Mouse (Mus musculus) megakaryocyte, embryonic 14.5 days (primary cell): ENCODE data around the gene Mrm2. TPM values are rescaled to one million over a fixed set of nuclear protein-coding genes. Genes with fewer than 3 reads are reported as not detected.
A peak's percentile ranks its signal among the peaks of the same experiment; 100 is the strongest.
"Not testable (repeated sequence)": the region's sequence is repeated elsewhere in the genome, so short reads cannot be mapped to it uniquely, and the experiment has no call there.

Source experiments
- H3K27me3 ChIP-seq: replicated peaks from 2 replicates; pipeline ENCODE3; 2012; ENCODE audit warnings: inconsistent platforms
- H3K36me3 ChIP-seq: replicated peaks from 2 replicates; pipeline ENCODE3; 2012; ENCODE audit warnings: low read length, inconsistent platforms, mixed read lengths
- H3K4me1 ChIP-seq: 2 replicates; pipeline ENCODE4 v1.6.1; 2012; ENCODE audit warnings: inconsistent platforms
- H3K4me3 ChIP-seq: replicated peaks from 2 replicates; pipeline ENCODE3; 2012; ENCODE audit warnings: moderate library complexity, mild to moderate bottlenecking, inconsistent platforms
- H3K9me3 ChIP-seq: 2 replicates; pipeline ENCODE4 v1.6.1; 2012; ENCODE audit warnings: inconsistent platforms
- FLI1 ChIP-seq: IDR thresholded peaks from 2 replicates; pipeline ENCODE4 v1.6.1; 2012; ENCODE audit warnings: low read length, inconsistent platforms, mixed read lengths
- GATA1 ChIP-seq: IDR thresholded peaks from 3 replicates; pipeline ENCODE4 v1.6.1; 2012; ENCODE audit warnings: mixed read lengths, low read length, inconsistent platforms, borderline replicate concordance
- polyA plus RNA-seq: library from polyadenylated mRNA; stranded (reverse); fragments of >175 nt; gene quantifications from 2 replicates; pipeline ENCODE4 v1.2.3, GENCODE M21; 2012; ENCODE audit warnings: low replicate concordance; ENCODE audit not compliant: insufficient read depth

Mrm2 gene
- polyA plus RNA-seq, 1 experiment, result 6.7 TPM

DNA sequence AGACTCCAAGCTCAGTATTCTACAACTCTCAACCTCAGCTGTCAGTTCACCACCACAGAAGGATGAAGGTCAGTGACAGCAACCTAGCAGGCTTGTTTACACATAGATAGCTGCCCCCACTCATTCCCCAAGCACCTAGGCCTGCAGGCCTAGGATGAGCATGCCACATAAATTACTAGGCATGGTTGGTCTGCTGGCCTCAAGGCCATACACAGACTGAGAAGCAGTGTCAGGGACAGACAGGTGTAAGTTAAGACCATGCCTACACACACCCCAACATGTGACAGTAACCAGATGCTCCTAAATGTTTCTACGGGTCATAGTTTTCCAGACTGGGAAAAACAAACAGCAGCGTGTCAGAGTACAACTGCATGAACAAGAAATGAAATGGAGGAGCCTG lies 37.8 kb upstream of the Mrm2 start:
- peaks cover 2% of the 10 kb centered on the region for H3K27me3 ChIP-seq
- no peak overlapping the region for H3K4me3 ChIP-seq
- peaks cover 47% of the 10 kb centered on the region for H3K4me1 ChIP-seq
- TF ChIP-seq FLI1 (no peak), GATA1 (no peak)
- peaks cover 6% of the 10 kb centered on the region; the same call in 1 of the 2 replicates for H3K9me3 ChIP-seq
- no peaks in the 10 kb centered on the region for H3K36me3 ChIP-seq

DNA sequence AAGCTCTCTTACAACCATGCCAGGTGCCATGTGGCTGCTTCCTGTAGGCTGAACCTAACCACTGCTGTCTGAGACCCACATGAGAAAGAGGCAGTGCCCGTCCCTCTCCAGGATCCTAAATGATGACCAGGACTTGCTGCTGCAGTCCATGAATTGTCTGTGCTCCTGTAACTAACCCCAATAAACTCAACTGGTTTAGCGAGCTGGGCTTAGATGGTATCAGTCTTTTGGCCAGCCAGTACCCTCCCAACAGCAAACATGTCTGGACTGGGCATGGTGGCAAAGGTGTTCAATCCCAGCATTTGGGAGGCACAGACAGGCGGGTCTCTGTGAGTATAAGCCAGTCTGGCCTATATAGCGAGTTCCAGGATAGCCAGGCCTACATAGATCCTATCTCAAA lies 37.2 kb upstream of the Mrm2 start:
- H3K27me3 ChIP-seq, result peaks cover 2% of the 10 kb centered on the region
- H3K9me3 ChIP-seq, result peaks cover 10% of the 10 kb centered on the region
- no peaks in the 10 kb centered on the region for H3K36me3 ChIP-seq
- no peak overlapping the region for H3K4me3 ChIP-seq
- no peak for TF ChIP-seq FLI1
- no peak for TF ChIP-seq GATA1
- H3K4me1 ChIP-seq, result peaks cover 47% of the 10 kb centered on the region

DNA sequence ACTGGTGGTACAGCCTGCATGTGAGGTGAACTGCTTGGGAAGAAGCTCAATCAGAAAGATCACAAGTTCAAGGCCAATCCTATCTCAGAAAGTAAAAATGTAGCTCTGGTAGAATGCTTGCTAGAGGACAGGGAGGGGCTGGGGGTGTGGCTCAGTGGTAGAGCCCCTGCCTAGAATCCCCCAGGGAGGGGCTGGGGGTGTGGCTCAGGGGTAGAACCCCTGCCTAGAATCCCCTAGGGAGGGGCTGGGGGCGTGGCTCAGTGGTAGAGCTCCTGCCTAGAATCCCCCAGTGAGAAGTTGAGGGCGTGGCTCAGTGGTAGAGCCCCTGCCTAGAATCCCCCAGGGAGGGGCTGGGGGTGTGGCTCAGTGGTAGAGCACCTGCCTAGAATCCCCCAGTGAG lies 36.4 kb upstream of the Mrm2 start:
- Histone ChIP-seq H3K4me1 (peaks cover 39% of the 10 kb centered on the region), H3K9me3 (peaks cover 18% of the 10 kb centered on the region)
- not testable (repeated sequence) for H3K27me3 ChIP-seq, H3K36me3 ChIP-seq, H3K4me3 ChIP-seq

DNA sequence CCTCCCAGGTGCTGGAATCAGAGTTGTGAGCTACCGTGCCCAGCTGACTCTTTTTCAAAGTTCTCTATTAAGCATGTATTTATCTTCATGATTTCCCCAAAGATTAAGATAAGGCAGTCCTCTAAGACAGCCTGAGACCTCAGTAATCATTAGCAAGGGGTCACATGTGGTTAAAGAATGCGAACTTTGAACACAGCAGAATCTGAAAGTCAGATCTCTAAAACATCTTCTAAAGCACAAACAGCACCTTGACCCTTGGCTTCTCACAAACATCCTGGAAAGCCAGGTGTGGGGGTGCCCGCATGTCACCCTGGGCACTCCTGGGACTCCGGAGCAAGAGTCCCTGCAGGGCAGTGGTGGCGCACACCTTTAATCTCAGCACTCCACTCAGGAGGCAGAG lies 32.7 kb upstream of the Mrm2 start:
- Histone ChIP-seq H3K9me3 (peaks cover 20% of the 10 kb centered on the region), H3K4me3 (no peak overlapping the region), H3K36me3 (peaks cover 9% of the 10 kb centered on the region), H3K4me1 (peaks cover 11% of the 10 kb centered on the region), H3K27me3 (peaks cover 3% of the 10 kb centered on the region)
- TF ChIP-seq FLI1, result no peak
- TF ChIP-seq GATA1, result no peak

DNA sequence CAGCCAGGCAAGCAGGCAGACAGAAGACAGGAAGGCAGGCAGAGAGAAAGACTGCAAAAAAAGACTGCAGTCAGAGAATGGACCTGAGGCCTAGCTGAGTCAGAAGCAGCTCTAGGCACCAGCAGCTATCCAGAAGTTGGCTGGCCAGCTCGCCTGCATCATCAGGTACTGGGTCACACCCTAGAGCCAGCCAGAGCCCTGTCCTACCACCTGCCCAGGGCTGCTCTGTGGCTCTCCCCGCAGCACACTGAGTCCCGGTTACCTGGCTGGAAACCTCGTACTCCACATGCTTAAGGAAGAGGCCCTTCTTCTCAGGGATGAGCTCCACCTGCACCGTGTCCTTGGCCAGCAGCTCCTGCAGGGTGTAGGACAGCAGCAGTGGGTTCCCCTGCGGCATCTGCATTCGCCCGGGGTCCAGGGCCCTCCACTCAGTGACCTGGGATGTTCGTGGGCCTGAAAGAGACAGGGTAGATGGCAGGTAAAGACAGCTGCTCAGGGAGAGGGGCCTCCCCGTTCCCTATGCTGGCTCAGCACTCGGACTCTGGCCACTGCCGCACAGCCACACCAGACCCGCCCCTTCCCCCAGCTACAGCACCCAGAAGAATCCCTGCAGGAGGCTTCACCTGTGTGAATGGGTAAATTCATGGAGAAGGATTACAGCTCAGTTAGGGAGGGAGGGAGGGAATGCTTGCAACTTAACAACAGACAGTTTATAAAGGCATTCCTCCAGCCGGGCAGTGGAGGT lies 28.4 kb upstream of the Mrm2 start:
- Histone ChIP-seq H3K4me1 (0 out of 2 replicates have a peak, but pooled peaks cover 3% of the 10 kb centered on the region), H3K4me3 (no peak overlapping the region), H3K27me3 (peaks cover 3% of the 10 kb centered on the region), H3K36me3 (peaks cover 46% of the 10 kb centered on the region), H3K9me3 (peaks cover 17% of the 10 kb centered on the region)
- TF ChIP-seq GATA1 (no peak), FLI1 (no peak)

DNA sequence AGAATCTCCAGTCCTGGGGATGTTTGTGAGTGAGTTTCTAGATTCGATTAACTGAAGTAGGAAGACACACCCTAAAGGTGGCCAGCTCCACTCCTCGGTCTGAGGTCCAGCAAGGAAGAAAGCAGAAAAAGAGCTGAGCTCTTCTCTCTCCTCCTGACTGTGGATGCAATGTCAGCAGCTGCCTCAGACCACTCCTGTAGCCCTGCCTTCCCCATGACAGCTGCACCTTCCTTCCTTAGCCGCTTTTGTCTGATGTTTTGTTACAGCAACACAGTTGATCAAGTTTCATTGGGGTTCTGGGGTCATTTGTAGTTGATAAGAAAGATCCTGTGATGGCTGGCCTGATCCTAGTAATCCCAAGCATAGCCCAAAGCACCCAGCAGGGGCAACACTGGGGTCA lies 25.8 kb upstream of the Mrm2 start:
- H3K9me3 ChIP-seq, result peaks cover 5% of the 10 kb centered on the region
- no peak overlapping the region for H3K4me3 ChIP-seq
- H3K27me3 ChIP-seq, result peaks cover 7% of the 10 kb centered on the region
- H3K36me3 ChIP-seq, result peaks cover 68% of the 10 kb centered on the region
- TF ChIP-seq GATA1 (no peak), FLI1 (no peak)
- H3K4me1 ChIP-seq, result 0 out of 2 replicates have a peak, but pooled peaks cover 3% of the 10 kb centered on the region

DNA sequence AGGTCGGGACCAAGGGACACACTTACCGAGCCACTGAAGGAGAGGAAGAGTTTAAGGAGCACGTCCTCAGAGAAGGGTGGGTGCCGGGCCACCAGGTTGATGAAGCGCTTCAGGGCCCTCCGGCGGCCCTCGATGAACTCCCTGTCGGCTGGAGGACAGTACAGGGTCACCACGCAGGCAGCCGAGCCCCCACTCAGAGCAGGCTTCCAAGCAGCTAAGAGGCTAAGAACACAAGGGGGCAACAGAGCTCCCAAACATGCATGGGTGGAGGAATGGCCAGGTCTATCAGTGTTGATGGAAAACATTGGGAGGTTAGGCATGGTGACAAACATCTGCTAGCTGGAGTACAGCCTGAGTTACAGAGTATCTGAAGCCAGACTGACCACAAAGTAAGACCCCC lies 24.2 kb upstream of the Mrm2 start:
- Histone ChIP-seq H3K9me3 (peaks cover 7% of the 10 kb centered on the region), H3K36me3 (peaks cover 83% of the 10 kb centered on the region), H3K4me1 (0 out of 2 replicates have a peak, but pooled peaks cover 3% of the 10 kb centered on the region), H3K4me3 (no peak overlapping the region), H3K27me3 (peaks cover 5% of the 10 kb centered on the region)
- TF ChIP-seq FLI1 (no peak), GATA1 (no peak)

DNA sequence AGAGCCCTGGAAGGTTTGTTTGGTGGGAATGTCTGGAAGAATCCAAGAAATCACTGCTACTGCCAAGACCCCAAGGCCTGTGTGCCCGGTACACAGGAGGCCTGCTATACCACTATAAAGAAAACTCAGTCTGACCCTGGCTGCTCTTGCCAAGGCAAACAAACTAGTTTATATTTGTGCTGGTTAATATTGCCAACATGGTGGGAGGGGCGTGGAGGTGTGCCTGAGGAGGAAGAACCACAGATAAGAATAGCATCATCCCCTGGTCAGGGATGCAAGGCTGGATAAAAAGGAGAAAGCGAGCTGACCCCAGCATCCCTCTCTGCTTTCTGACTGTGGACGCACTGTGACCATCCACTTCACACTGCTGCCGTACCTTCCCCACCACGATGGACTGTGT lies 20.7 kb upstream of the Mrm2 start:
- peaks cover 69% of the 10 kb centered on the region for H3K36me3 ChIP-seq
- H3K27me3 ChIP-seq, result peaks cover 8% of the 10 kb centered on the region
- H3K4me1 ChIP-seq, result peaks cover 25% of the 10 kb centered on the region
- H3K9me3 ChIP-seq, result peaks cover 7% of the 10 kb centered on the region
- TF ChIP-seq GATA1, result no peak
- no peak for TF ChIP-seq FLI1
- no peak overlapping the region for H3K4me3 ChIP-seq

DNA sequence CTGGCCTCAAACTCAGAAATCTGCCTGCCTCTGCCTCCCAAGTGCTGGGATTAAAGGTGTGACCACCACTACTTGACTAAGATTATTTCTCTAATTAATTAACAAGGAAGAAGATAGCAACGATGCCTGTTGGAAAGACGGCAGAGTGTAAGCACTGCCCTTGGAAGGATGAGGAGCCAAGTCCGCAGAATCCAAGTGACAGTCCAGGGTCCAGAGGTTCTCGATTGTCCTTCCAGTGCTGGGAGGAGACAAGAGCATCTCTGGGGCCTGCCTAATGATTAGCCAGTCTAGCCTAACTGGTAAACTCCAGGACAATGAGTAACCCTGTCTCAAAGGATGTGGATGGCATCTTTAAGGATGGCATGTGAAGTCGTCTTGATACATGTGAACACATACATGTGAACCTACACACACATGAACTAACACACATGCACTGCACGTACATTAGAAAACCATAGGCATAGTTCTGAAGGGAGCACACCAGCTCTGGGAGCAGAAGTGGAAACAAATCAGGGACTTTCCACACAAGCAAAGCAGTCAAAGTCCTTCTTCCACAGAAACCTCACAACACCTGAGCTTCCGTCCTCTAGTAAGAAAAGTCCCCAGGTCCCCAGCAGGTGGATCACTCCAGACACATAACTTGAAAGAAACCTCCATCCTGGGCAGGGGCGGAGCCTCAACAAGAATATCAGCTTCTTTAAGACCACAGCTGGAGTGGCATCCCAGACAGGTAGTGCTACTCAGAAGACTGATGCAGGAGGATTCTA lies 19.2 kb upstream of the Mrm2 start:
- Histone ChIP-seq H3K36me3 (peaks cover 69% of the 10 kb centered on the region), H3K4me3 (no peak overlapping the region), H3K4me1 (peaks cover 25% of the 10 kb centered on the region), H3K27me3 (peaks cover 8% of the 10 kb centered on the region), H3K9me3 (peaks cover 7% of the 10 kb centered on the region)
- TF ChIP-seq FLI1, result no peak
- no peak for TF ChIP-seq GATA1

DNA sequence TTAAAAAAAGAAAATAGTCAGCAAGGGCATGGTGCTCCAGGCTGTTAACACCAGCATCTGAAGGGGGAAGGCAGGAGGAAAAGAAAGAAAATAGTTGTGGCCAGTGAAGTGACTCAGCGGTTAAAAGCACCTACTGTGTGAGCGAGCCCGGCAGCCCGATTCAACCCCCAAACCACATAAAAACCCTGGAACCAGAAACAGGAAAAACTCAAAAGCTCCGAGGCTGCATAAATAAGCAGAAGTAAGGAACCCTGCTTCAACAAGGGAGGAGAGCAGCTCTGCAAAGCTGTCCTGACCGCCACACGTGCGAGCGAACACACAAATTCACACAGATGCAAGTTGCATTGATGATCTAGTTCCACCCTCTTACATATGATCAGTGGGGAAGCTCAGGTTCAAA lies 18.2 kb upstream of the Mrm2 start:
- H3K4me3 ChIP-seq, result peak overlapping the region; percentile 57
- peaks cover 68% of the 10 kb centered on the region for H3K36me3 ChIP-seq
- H3K9me3 ChIP-seq, result peaks cover 7% of the 10 kb centered on the region
- H3K4me1 ChIP-seq, result peaks cover 25% of the 10 kb centered on the region
- peaks cover 8% of the 10 kb centered on the region for H3K27me3 ChIP-seq
- TF ChIP-seq GATA1, result no peak
- no peak for TF ChIP-seq FLI1
